In genomic region chr10:82796471-82797118, GRCm38 (mm10) we compare ENCODE assay signal across 9 mouse cellular contexts. TPM values are rescaled to one million over a fixed set of nuclear protein-coding genes. Genes with fewer than 3 reads are reported as not detected.
A peak's percentile ranks its signal among the peaks of the same experiment; 100 is the strongest.
DNase-seq lines count a peak whose midpoint lies in the region; ATAC-seq lines count a peak whose summit lies in the region.
"Had no signal": no experiment of that assay in that cellular context is flagged by ENCODE, and none has a peak within 500 bp of the region (broad histone marks: within the 10 kb centered on the region; RNA-seq: fewer than 3 reads in every experiment).

No protein-coding gene starts in this region.

- no peak for ATAC-seq in forebrain, embryonic 16.5 days
- ATAC-seq in liver, embryonic 15.5 days (ENCODE audit: insufficient read depth), result no peak
- no peak for ATAC-seq in embryonic facial prominence, embryonic 15.5 days (ENCODE audit: insufficient number of reproducible peaks, low FRiP score, low TSS enrichment, low read depth)

- H3K9me3 ChIP-seq in forebrain, embryonic 10.5 days, result 0 out of 2 replicates have a peak, but pooled peaks cover 2% of the 10 kb centered on the region
- H3K9me3 ChIP-seq in forebrain, embryonic 16.5 days (ENCODE audit: control insufficient read depth, low read length), result no peaks in the 10 kb centered on the region
- no peaks in the 10 kb centered on the region for H3K9me3 ChIP-seq in liver, embryonic 15.5 days (replicated peaks)
- H3K9me3 ChIP-seq in embryonic facial prominence, embryonic 15.5 days (replicated peaks), result no peaks in the 10 kb centered on the region

- H3K27me3 ChIP-seq in forebrain, embryonic 10.5 days (ENCODE audit: poor library complexity, severe bottlenecking), result 0 out of 2 replicates have a peak, but pooled peaks cover 6% of the 10 kb centered on the region
- no peaks in the 10 kb centered on the region for H3K27me3 ChIP-seq in forebrain, embryonic 16.5 days (replicated peaks; ENCODE audit: control insufficient read depth, insufficient read depth, low read length)
- peaks cover 23% of the 10 kb centered on the region for H3K27me3 ChIP-seq in liver, embryonic 15.5 days
- H3K27me3 ChIP-seq in embryonic facial prominence, embryonic 15.5 days, result no peaks in the 10 kb centered on the region
- no peaks in the 10 kb centered on the region for H3K27me3 ChIP-seq in splenic B cell, adult 2 months (ENCODE audit: control insufficient read depth, insufficient read depth, low read length, poor library complexity, severe bottlenecking)

- H3K4me3 ChIP-seq in forebrain, embryonic 10.5 days, result no peak overlapping the region
- H3K4me3 ChIP-seq in forebrain, embryonic 16.5 days (replicated peaks; ENCODE audit: low read length), result no peak overlapping the region
- no peak overlapping the region for H3K4me3 ChIP-seq in liver, embryonic 15.5 days (replicated peaks)
- no peak overlapping the region for H3K4me3 ChIP-seq in embryonic facial prominence, embryonic 15.5 days (replicated peaks)

- WGBS in forebrain, embryonic 10.5 days, result 35% methylated on average over 12 of the region's 12 CpGs
- WGBS in forebrain, embryonic 16.5 days, result 31% methylated on average over 12 of the region's 12 CpGs
- WGBS in liver, embryonic 15.5 days (ENCODE audit: insufficient replicate concordance), result 17% methylated on average over 12 of the region's 12 CpGs
- whole genome bisulfite sequencing in embryonic facial prominence, embryonic 15.5 days, result 18% methylated on average over 12 of the region's 12 CpGs

- no peaks in the 10 kb centered on the region for H3K36me3 ChIP-seq in forebrain, embryonic 10.5 days (replicated peaks)
- H3K36me3 ChIP-seq in forebrain, embryonic 16.5 days (ENCODE audit: control insufficient read depth, insufficient read depth), result no peaks in the 10 kb centered on the region
- H3K36me3 ChIP-seq in liver, embryonic 15.5 days (replicated peaks), result no peaks in the 10 kb centered on the region
- H3K36me3 ChIP-seq in embryonic facial prominence, embryonic 15.5 days, result no peaks in the 10 kb centered on the region
- H3K36me3 ChIP-seq in splenic B cell, adult 2 months (ENCODE audit: control insufficient read depth, insufficient read depth, low read length, poor library complexity, severe bottlenecking), result no peaks in the 10 kb centered on the region

- no peak overlapping the region for H3K4me2 ChIP-seq in forebrain, embryonic 16.5 days (ENCODE audit: low read length)
- H3K4me2 ChIP-seq in liver, embryonic 15.5 days, result peak overlapping the region; percentile 27; the same call in 1 of the 2 replicates
- H3K4me2 ChIP-seq in embryonic facial prominence, embryonic 15.5 days (replicated peaks), result no peak overlapping the region; the same call in 1 of the 2 replicates

- H3K9ac ChIP-seq in forebrain, embryonic 16.5 days (replicated peaks; ENCODE audit: low read depth, low read length), result no peak overlapping the region
- no peak overlapping the region for H3K9ac ChIP-seq in liver, embryonic 15.5 days
- no peak overlapping the region for H3K9ac ChIP-seq in embryonic facial prominence, embryonic 15.5 days

- peak overlapping the region; percentile 54 for H3K27ac ChIP-seq in forebrain, embryonic 10.5 days
- H3K27ac ChIP-seq in forebrain, embryonic 16.5 days (ENCODE audit: low read length), result no peak overlapping the region; the same call in 1 of the 2 replicates
- H3K27ac ChIP-seq in liver, embryonic 15.5 days (replicated peaks), result no peak overlapping the region
- H3K27ac ChIP-seq in embryonic facial prominence, embryonic 15.5 days (replicated peaks), result peak overlapping the region; percentile 85

- DNase-seq in forebrain, embryonic 10.5 days (ENCODE audit: extremely low spot score, low spot score), result no peak
- no peak for DNase-seq in liver
- DNase-seq in splenic B cell, adult 2 months (ENCODE audit: low read depth, low spot score), result peak; percentile 31
- no peak for DNase-seq in B cell, adult 2 months
- DNase-seq in yolk sac, embryonic 10.5 days (ENCODE audit: low spot score), result no peak
- DNase-seq: heart, postnatal 4 days had no signal

- peaks cover 23% of the 10 kb centered on the region for H3K4me1 ChIP-seq in forebrain, embryonic 10.5 days
- peaks cover 14% of the 10 kb centered on the region for H3K4me1 ChIP-seq in forebrain, embryonic 16.5 days (replicated peaks; ENCODE audit: control insufficient read depth, insufficient read depth, low read length)
- peaks cover 32% of the 10 kb centered on the region for H3K4me1 ChIP-seq in liver, embryonic 15.5 days (replicated peaks)
- peaks cover 16% of the 10 kb centered on the region for H3K4me1 ChIP-seq in embryonic facial prominence, embryonic 15.5 days

RNA-seq across cellular contexts. Expression of gene Nfyb, which starts 32.7 kb away (rescaled TPM):
- polyA plus RNA-seq in forebrain, embryonic 10.5 days (2016; fragmentation: Nextera tagmentation; extraction: Ambion mirVana), result 63.8 and 64.3 TPM in 2 replicates
- polyA plus RNA-seq in forebrain, embryonic 16.5 days (2015; fragmentation: Nextera tagmentation; extraction: Ambion mirVana), result 60.1 and 72.9 TPM in 2 replicates
- 33.1 and 33.2 TPM in 2 replicates for polyA plus RNA-seq in liver, embryonic 15.5 days (2015; fragmentation: Nextera tagmentation; extraction: Ambion mirVana)
- polyA plus RNA-seq in embryonic facial prominence, embryonic 15.5 days (2015; fragmentation: Nextera tagmentation; extraction: Ambion mirVana), result 42.2 and 42.4 TPM in 2 replicates

RNA-seq across cellular contexts. Expression of gene Txnrd1, which starts 37.2 kb away (rescaled TPM):
- polyA plus RNA-seq in forebrain, embryonic 10.5 days (2016; fragmentation: Nextera tagmentation; extraction: Ambion mirVana), result 196 and 200 TPM in 2 replicates
- polyA plus RNA-seq in forebrain, embryonic 16.5 days (2015; fragmentation: Nextera tagmentation; extraction: Ambion mirVana), result 157 and 179 TPM in 2 replicates
- polyA plus RNA-seq in liver, embryonic 15.5 days (2015; fragmentation: Nextera tagmentation; extraction: Ambion mirVana), result 48.0 and 49.0 TPM in 2 replicates
- polyA plus RNA-seq in embryonic facial prominence, embryonic 15.5 days (2015; fragmentation: Nextera tagmentation; extraction: Ambion mirVana), result 74.3 and 78.9 TPM in 2 replicates

Comparison
In these comparisons a context has a peak if more than half of its experiments do, and no peak if none do; other contexts are left out.
1. H3K27ac ChIP-seq: peak in forebrain, embryonic 10.5 days (single experiment) and embryonic facial prominence, embryonic 15.5 days (single experiment); none in forebrain, embryonic 16.5 days (single experiment) and liver, embryonic 15.5 days (single experiment).